Mouse (Mus musculus) hindbrain, embryonic 12.5 days (tissue): ENCODE measurements around the gene Ptk6. TPM values are rescaled to one million over a fixed set of nuclear protein-coding genes. Genes with fewer than 3 reads are reported as not detected.

Experiments
- ATAC-seq: fragments of 200-750 bp; cut with Nextera tagmentation; 2 replicates; pipeline ENCODE4 v1.8.0; 2017; ENCODE audit warnings: moderate TSS enrichment; ENCODE audit not compliant: low FRiP score
- H3K27ac ChIP-seq: fragments of 300-500 bp; sonication (generic); 2 replicates; pipeline ENCODE4 v1.5.1; 2016; ENCODE audit warnings: mild to moderate bottlenecking
- H3K27me3 ChIP-seq: fragments of 300-500 bp; sonication (generic); 2 replicates; pipeline ENCODE4 v1.6.1; 2016; ENCODE audit warnings: mild to moderate bottlenecking
- H3K36me3 ChIP-seq: fragments of 300-500 bp; sonication (generic); 2 replicates; pipeline ENCODE4 v1.6.1; 2016; ENCODE audit warnings: mild to moderate bottlenecking
- H3K4me1 ChIP-seq: fragments of 300-500 bp; sonication (generic); 2 replicates; pipeline ENCODE4 v1.6.1; 2016
- H3K4me2 ChIP-seq: fragments of 300-500 bp; sonication (generic); replicated peaks from 2 replicates; pipeline ENCODE4 v1.6.1; 2016; ENCODE audit warnings: mild to moderate bottlenecking
- H3K4me3 ChIP-seq: fragments of 300-500 bp; sonication (generic); 2 replicates; pipeline ENCODE4 v1.5.1; 2016; ENCODE audit warnings: mild to moderate bottlenecking
- H3K9ac ChIP-seq: fragments of 300-500 bp; sonication (generic); 2 replicates; pipeline ENCODE4 v1.6.1; 2016; ENCODE audit warnings: mild to moderate bottlenecking, moderate library complexity
- H3K9me3 ChIP-seq: fragments of 300-500 bp; sonication (generic); replicated peaks from 2 replicates; pipeline ENCODE4 v1.6.1; 2016; ENCODE audit warnings: mild to moderate bottlenecking
- WGBS: fragments of 180-500 bp; shearing (Covaris S2); methylation state at CpG from one replicate; pipeline ENCODE4 v1.1.7; 2016; 5-methylcytosine and 5-hydroxymethylcytosine counted together
- polyA plus RNA-seq: library from polyadenylated mRNA; unstranded; fragments of >200 nt; fragmentation: Nextera tagmentation; extraction: Ambion mirVana; gene quantifications from 2 replicates; pipeline ENCODE4 v1.2.1, GENCODE M21; 2016

The Ptk6 gene
- polyA plus RNA-seq, 1 experiment from 2014 or later = not detected

DNA sequence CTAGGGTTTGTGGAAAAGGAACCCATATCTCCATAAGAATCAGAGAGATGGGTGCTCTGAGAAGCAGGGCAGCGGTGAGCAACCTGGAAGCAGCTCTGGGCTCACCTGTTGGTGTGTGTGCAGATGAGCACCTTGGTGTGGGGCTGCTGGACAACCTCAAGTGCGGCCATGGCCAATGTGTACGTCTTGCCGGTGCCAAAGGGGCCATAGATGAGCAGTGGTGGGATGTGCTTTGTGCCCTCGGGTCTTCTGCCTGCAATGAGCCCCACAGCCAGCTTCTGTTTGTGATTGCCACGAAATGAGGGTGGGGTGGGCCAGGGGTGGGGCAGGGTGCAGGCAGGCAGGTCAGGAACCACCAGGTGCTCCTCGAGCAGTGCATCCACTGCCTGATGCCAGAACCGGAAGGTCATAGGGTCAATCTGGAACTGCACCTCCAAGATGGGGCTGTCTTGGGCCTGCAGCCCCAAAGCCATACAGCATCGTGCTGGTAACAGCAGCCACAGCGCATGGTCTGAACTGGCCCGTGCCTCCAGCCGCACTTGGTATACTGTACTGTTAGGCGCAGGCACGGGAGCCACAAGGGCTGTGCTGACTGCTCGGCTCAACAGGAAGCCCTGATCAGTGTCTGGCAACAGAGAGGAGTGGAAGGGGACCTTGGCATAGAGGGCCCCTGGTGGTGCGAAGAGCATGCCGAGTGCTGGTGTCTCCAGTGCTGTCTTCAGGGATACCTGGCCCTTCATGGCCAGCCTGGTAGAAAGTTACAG lies 34.8 kb upstream of the Ptk6 start:
- Histone ChIP-seq H3K4me2 (no peak overlapping the region), H3K9me3 (no peaks in the 10 kb centered on the region), H3K4me1 (0 out of 2 replicates have a peak, but pooled peaks cover 4% of the 10 kb centered on the region), H3K27me3 (no peaks in the 10 kb centered on the region), H3K27ac (no peak overlapping the region), H3K9ac (no peak overlapping the region), H3K36me3 (no peaks in the 10 kb centered on the region), H3K4me3 (no peak overlapping the region)
- WGBS = 93% methylated on average over 17 of the region's 17 CpGs
- ATAC-seq = no peak

DNA sequence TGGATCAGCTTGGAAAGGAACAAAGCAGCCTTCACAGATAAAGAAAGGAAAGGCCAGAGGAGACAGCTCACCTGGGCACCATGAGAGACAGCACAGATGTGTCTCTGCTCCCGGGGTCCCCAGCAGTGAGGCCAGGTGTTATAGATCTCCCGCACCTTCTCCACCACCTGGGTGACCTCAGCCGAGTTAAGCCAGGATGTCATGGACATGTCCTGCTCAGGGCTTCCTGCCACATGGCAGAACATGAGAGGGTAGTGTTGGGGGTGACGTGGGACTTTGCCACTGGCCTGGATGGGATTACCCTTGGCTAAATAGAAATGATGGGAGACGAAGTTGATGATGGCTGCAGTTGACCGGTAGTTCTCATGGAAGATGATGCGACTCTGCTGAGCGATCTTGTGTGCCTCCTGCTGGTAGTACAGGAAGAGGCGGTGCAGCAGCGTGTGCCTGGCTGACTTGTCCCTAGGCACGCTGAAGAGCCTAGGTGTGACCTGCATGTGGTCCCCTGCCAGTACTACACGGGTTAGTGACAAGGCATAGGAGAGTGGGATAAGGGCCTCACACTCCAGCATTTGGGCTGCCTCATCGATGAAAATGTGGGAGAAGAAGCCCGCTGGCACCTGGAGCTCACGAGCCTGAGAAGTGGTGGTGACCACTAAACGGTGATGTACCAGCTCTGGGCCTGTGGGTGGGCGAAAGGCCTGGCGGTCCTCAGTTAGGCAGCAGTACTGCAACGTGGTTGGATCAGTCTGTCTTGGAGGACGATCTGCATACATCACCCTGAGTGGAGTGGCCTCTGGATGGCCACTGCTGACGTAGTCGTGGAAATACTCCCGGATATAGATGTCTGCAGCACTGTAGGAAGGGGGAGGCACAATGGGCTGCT lies 33.3 kb upstream of the Ptk6 start:
- 86% methylated on average over 23 of the region's 23 CpGs for WGBS
- H3K4me3 ChIP-seq = no peak overlapping the region
- no peak overlapping the region for H3K4me2 ChIP-seq
- ATAC-seq = no peak
- H3K4me1 ChIP-seq = no peaks in the 10 kb centered on the region
- no peaks in the 10 kb centered on the region for H3K9me3 ChIP-seq
- no peak overlapping the region for H3K27ac ChIP-seq
- no peak overlapping the region for H3K9ac ChIP-seq
- no peaks in the 10 kb centered on the region for H3K27me3 ChIP-seq
- H3K36me3 ChIP-seq = no peaks in the 10 kb centered on the region

DNA sequence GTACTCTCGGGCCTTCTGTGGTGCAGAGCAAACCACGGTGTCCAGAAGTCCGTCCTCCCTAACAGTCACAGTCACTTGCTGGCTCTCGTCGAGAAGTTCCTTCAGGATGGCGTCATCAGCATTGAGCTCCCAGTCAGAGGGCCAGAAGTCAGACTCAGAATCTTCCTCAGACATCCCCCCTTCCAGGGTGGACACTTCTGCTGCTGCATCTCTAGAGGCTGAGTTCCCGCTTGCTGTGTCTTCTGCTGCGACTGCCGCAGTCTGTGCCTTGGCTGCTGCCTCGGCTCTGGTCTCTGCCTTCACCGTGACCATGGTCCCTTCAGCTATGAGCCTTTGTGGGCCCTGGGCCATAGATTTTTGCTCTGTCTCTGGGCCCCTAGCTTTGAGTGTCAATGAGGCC lies 32.1 kb upstream of the Ptk6 start:
- no peak overlapping the region for H3K4me3 ChIP-seq
- no peaks in the 10 kb centered on the region for H3K27me3 ChIP-seq
- no peak overlapping the region for H3K9ac ChIP-seq
- no peaks in the 10 kb centered on the region for H3K9me3 ChIP-seq
- no peaks in the 10 kb centered on the region for H3K36me3 ChIP-seq
- ATAC-seq = no peak
- no peaks in the 10 kb centered on the region for H3K4me1 ChIP-seq
- H3K27ac ChIP-seq = no peak overlapping the region
- 94% methylated on average over 11 of the region's 11 CpGs for WGBS
- H3K4me2 ChIP-seq = no peak overlapping the region

DNA sequence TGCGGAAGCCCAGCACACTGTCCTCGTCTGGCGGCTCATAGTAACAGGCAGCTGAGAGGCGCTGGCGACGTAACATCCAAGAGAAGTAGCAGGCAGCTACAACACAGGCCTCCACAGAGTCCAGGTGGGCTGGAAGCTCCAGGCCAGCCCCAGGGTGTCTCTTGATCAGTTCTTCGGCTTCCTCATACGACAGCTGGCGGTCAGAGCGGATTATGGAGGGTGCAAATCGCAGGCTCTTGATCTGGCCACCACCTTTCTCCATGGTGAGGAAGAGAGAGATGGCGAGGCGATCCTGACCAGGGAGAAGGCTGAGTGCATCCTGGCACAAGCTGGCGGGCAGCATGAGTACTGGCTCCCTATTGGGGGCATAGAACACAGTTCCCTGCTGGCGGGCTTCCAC lies 30.9 kb upstream of the Ptk6 start:
- Histone ChIP-seq H3K36me3 (no peaks in the 10 kb centered on the region), H3K27ac (no peak overlapping the region), H3K4me3 (no peak overlapping the region), H3K27me3 (no peaks in the 10 kb centered on the region), H3K4me1 (no peaks in the 10 kb centered on the region), H3K9me3 (no peaks in the 10 kb centered on the region), H3K9ac (no peak overlapping the region), H3K4me2 (no peak overlapping the region)
- 90% methylated on average over 15 of the region's 15 CpGs for WGBS
- ATAC-seq = no peak

DNA sequence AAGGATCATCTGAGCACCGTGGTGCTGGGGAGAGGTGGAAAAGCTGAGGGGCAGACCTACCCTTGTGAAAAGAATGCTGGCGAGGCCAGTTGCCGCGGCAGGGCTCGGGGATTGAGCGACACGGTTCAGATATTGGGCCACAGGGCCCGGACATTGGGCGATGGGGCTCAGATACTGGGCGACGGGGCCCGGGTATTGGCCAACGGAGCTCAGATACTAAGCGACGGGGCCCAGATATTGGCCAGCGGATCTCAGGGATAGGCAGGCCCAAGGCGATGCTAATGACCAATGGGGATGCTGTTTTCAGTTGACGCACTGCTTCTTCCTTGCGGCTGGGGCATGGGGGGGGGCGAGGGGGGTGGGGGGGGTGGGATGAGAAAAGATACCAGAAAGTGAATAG lies 28.6 kb upstream of the Ptk6 start:
- 77% methylated on average over 20 of the region's 20 CpGs for WGBS
- Histone ChIP-seq H3K4me3 (no peak overlapping the region), H3K27ac (no peak overlapping the region), H3K9me3 (no peaks in the 10 kb centered on the region), H3K27me3 (no peaks in the 10 kb centered on the region), H3K4me2 (no peak overlapping the region), H3K9ac (no peak overlapping the region), H3K4me1 (no peaks in the 10 kb centered on the region), H3K36me3 (no peaks in the 10 kb centered on the region)
- ATAC-seq = no peak

DNA sequence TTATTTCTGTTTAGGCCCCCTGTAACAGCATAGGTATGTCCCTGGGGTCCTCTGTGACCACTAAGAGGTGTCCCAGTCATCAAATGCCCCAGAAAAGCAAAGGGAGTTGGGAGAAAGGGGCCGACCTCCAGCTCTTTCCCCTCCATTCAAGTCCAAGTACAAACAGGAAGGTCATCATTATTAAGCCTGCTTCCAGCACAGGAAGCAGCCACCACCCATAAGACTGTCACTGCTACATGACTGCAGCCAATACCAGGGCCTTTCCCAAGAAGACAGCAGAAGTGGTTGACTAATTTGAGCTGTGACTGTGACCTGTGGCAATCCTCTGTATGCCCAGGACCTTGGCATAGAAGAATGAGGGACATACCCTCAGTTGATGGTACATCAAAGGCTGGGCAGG lies 25.7 kb upstream of the Ptk6 start:
- no peak overlapping the region for H3K4me2 ChIP-seq
- no peak for ATAC-seq

DNA sequence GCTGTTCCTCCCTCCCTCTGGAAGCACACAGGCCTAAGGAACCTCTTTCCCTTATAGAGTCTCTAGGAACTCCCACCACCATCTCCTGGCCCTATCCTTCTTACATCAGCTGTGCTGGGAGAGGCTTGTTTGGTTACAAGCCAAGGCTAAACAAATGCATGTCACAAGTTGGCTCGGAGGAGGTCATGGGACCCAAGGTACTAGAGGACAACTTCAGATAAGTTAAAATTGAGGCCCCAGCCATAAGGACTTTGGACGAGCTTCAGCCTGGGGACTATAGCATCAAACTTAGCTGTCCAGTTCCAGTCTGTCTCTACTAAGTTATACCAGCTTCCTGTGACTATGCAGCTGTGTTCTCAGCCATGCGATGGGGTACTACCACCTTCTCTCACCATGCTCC lies 24.5 kb upstream of the Ptk6 start:
- Histone ChIP-seq H3K4me2 (no peak overlapping the region), H3K4me3 (no peak overlapping the region), H3K27me3 (no peaks in the 10 kb centered on the region), H3K4me1 (no peaks in the 10 kb centered on the region), H3K9ac (no peak overlapping the region), H3K9me3 (no peaks in the 10 kb centered on the region), H3K27ac (no peak overlapping the region), H3K36me3 (no peaks in the 10 kb centered on the region)
- no peak for ATAC-seq
- 93% methylated on average over 3 of the region's 3 CpGs for WGBS

More for the DNA sequence above, 25.7 kb upstream of the Ptk6 start:
- no peaks in the 10 kb centered on the region for H3K36me3 ChIP-seq
- H3K4me1 ChIP-seq = no peaks in the 10 kb centered on the region
- 100% methylated on average over 1 of the region's 1 CpGs for whole genome bisulfite sequencing
- no peaks in the 10 kb centered on the region for H3K27me3 ChIP-seq
- no peak overlapping the region for H3K27ac ChIP-seq
- no peaks in the 10 kb centered on the region for H3K9me3 ChIP-seq
- no peak overlapping the region for H3K9ac ChIP-seq
- H3K4me3 ChIP-seq = no peak overlapping the region

DNA sequence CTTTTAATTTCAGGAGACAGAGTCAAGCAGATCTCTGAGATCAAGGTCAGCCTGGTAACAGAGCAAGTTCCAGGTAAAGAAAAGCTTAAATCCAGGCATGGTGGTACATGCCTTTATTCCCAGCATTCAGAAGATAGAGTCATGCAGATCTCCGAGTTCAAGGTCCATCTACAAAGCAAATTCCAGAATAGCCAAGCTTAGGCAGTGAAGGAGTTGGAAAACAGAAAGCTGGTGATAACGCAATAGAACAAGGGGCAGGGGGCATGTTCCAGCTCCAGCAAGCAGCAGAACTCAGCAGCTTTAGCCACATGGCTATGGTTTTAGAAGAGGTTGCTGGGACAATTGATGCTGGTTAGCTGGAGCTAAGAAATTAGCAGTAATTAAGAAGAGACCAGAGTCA lies 22.4 kb upstream of the Ptk6 start:
- Histone ChIP-seq H3K4me2 (no peak overlapping the region), H3K4me3 (no peak overlapping the region), H3K9ac (no peak overlapping the region), H3K9me3 (no peaks in the 10 kb centered on the region), H3K36me3 (no peaks in the 10 kb centered on the region), H3K27ac (no peak overlapping the region), H3K4me1 (peaks cover 12% of the 10 kb centered on the region; the same call in 1 of the 2 replicates), H3K27me3 (no peaks in the 10 kb centered on the region)
- no peak for ATAC-seq
- WGBS = 94% methylated on average over 2 of the region's 2 CpGs

DNA sequence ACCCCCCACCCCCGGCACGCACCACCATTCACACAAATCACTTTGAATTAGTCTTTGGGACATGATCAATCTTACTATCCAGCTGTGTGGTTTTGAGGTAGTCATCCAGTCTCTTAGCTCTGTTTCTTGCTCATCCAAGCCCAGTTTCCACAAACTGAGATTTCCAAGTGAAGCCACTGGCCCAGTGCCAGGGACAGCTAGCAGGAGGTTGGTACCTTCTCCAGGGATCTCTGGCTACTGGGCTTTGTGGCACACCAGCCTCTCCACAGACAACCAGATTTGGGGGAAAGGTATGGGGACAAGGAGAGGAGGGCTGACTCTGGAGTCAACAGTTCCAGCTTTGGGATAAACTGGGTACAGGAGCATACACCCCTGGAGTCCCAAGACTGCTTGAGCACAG lies 17.8 kb upstream of the Ptk6 start:
- H3K27me3 ChIP-seq = peaks cover 12% of the 10 kb centered on the region; the same call in 1 of the 2 replicates
- H3K4me3 ChIP-seq = peak overlapping the region; percentile 27; the same call in 1 of the 2 replicates
- H3K4me2 ChIP-seq = peak overlapping the region; percentile 60
- WGBS = 41% methylated on average over 2 of the region's 2 CpGs
- peaks cover 19% of the 10 kb centered on the region for H3K4me1 ChIP-seq
- H3K27ac ChIP-seq = no peak overlapping the region
- no peak; the same call in 1 of the 2 replicates for ATAC-seq
- no peaks in the 10 kb centered on the region for H3K36me3 ChIP-seq
- H3K9me3 ChIP-seq = no peaks in the 10 kb centered on the region
- H3K9ac ChIP-seq = no peak overlapping the region

DNA sequence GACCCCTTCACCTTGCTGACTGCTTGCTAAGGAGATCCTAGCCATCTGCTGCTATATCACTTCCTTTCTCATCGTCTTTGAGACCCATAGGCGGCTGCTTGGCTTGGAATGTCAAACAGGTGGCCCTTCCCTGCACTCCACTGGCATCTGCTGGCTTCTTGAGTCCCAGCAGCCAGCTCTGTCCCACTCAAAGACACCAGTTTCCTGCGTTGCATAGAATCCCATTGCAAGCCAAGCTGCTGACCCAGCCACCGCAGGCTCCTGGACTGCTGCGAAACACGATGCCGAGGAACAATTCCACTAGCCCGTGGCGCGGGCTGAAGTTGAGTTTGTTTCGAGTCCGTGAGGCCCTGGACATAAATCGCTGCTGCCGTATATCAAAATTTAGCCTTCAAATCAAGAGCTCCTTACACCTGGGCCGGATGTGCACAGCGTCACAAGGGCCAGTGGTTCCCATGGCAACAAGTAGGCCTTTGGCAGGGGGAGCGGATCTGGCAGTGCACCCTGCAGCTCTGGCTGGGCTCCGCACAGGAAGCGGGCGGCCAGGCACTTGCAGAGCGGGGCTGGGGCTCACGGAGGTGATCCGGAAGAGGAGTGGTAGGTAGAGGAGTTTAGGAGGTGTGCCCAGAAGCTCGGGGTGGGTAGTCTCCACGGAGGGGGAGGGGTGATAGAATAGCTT lies 17.1 kb upstream of the Ptk6 start, which contains the start of gene Fndc11:
Gene Fndc11 (plus strand): TSS at position 476 of the 679 bp plus-strand sequence.
- peak within 1 kb of the TSS; percentile 27 for H3K4me3 ChIP-seq
- H3K27ac ChIP-seq = peak within 1 kb of the TSS; percentile 35; the same call in 1 of the 2 replicates
- peak; percentile 82 for ATAC-seq
- H3K4me1 ChIP-seq = peaks cover 19% of the 10 kb centered on the region
- peaks cover 17% of the 10 kb centered on the region; the same call in 1 of the 2 replicates for H3K27me3 ChIP-seq
- H3K36me3 ChIP-seq = no peaks in the 10 kb centered on the region
- WGBS = 4% methylated on average over 25 of the region's 25 CpGs
- peak within 1 kb of the TSS; percentile 60 for H3K4me2 ChIP-seq
- peak within 1 kb of the TSS; percentile 45; the same call in 1 of the 2 replicates for H3K9ac ChIP-seq
- H3K9me3 ChIP-seq = no peaks in the 10 kb centered on the region

DNA sequence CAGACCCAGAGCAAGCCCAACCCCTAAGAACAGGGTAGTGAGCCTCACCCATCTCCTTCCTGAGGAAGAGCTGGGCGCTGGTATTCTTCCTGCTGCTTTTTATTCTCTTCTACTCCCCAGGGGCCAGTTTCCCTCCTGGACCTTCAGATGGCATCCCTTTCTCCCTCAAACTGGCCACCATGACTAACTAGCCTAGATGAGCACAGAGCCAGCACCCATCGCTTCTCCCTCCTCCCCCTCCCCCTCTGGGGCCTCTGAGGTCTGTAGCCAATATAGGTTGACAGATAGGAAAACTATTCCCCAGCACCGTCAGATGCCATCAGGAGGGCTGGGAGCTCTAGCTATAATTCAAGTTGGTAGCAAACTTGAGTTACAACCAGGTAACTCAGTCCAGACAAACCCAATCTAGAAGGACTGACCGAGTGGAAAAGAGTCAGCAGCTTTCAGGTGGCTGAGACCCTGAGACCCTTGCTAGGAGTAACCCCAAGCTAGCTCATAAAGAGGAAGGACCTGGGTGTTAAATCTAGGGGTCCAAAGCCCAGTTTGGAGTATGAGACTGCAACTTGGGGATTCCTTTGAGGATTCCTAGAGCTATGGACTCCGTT lies 16.4 kb upstream of the Ptk6 start:
- Histone ChIP-seq H3K4me2 (peak overlapping the region; percentile 60; the same call in 1 of the 2 replicates), H3K27ac (peak overlapping the region; percentile 35; the same call in 1 of the 2 replicates), H3K9ac (no peak overlapping the region), H3K36me3 (no peaks in the 10 kb centered on the region), H3K4me3 (no peak overlapping the region), H3K27me3 (peaks cover 24% of the 10 kb centered on the region), H3K9me3 (no peaks in the 10 kb centered on the region), H3K4me1 (peaks cover 19% of the 10 kb centered on the region)
- ATAC-seq = no peak
- WGBS = 58% methylated on average over 5 of the region's 5 CpGs
